Mouse (Mus musculus) layer of hippocampus, adult 18-20 months (tissue): ENCODE measurements around the gene Atp10a. TPM values are rescaled to one million over a fixed set of nuclear protein-coding genes. Genes with fewer than 3 reads are reported as not detected.

Source experiments
- DNase-seq, 2 experiments: peaks; one replicate each; pipeline ENCODE4 v3.0.0; 2022; ENCODE audit warnings: low spot score in 2 of 2
- total RNA-seq, 2 experiments: library from RNA; stranded (reverse); gene quantifications; 2 replicates each; pipeline ENCODE4 v1.2.3; 2021

Atp10a gene
- total RNA-seq, 2 experiments from 2014 or later, result 6.0 to 7.2 TPM

- DNase-seq, result no peak
Observed at GRCm38 (mm10) chr7:58736841-58737547, 81.0 kb downstream of the Atp10a start.

- DNase-seq, result no peak
Observed at GRCm38 (mm10) chr7:58740196-58740595, 84.2 kb downstream of the Atp10a start.

GRCm38 (mm10) chr7:58740842-58741241 is 84.9 kb downstream of the Atp10a start:
- no peak for DNase-seq

GRCm38 (mm10) chr7:58742009-58742408 is 86.0 kb downstream of the Atp10a start:
- DNase-seq, result no peak

- no peak for DNase-seq
Observed at GRCm38 (mm10) chr7:58742648-58743047, 86.7 kb downstream of the Atp10a start.

- DNase-seq, result peak in 1 of 2 experiments; percentile 57
Observed at GRCm38 (mm10) chr7:58743362-58744320, 87.7 kb downstream of the Atp10a start.

GRCm38 (mm10) chr7:58746817-58747216 is 90.9 kb downstream of the Atp10a start:
- DNase-seq, result no peak

- DNase-seq, result no peak
Observed at GRCm38 (mm10) chr7:58749904-58750612, 94.1 kb downstream of the Atp10a start.

GRCm38 (mm10) chr7:58752041-58752440 is 96.1 kb downstream of the Atp10a start:
- no peak for DNase-seq

GRCm38 (mm10) chr7:58754076-58754475 is 98.1 kb downstream of the Atp10a start:
- DNase-seq, result no peak

GRCm38 (mm10) chr7:58754536-58754935 is 98.6 kb downstream of the Atp10a start:
- DNase-seq, result no peak

GRCm38 (mm10) chr7:58755083-58755482 is 99.1 kb downstream of the Atp10a start:
- DNase-seq, result no peak

GRCm38 (mm10) chr7:58755846-58756245 is 99.9 kb downstream of the Atp10a start:
- no peak for DNase-seq

- DNase-seq, result no peak
Observed at GRCm38 (mm10) chr7:58757331-58757730, 101.4 kb downstream of the Atp10a start.

- no peak for DNase-seq
Observed at GRCm38 (mm10) chr7:58758396-58758795, 102.4 kb downstream of the Atp10a start.

- DNase-seq, result no peak
Observed at GRCm38 (mm10) chr7:58759265-58759664, 103.3 kb downstream of the Atp10a start.

GRCm38 (mm10) chr7:58767257-58767656 is 111.3 kb downstream of the Atp10a start:
- DNase-seq, result peak in 1 of 2 experiments; percentile 55

GRCm38 (mm10) chr7:58768253-58768652 is 112.3 kb downstream of the Atp10a start:
- DNase-seq, result peak; percentile 40 to 81

- peak in 1 of 2 experiments; percentile 29 for DNase-seq
Observed at GRCm38 (mm10) chr7:58770254-58770653, 114.3 kb downstream of the Atp10a start.

- DNase-seq, result no peak
Observed at GRCm38 (mm10) chr7:58772048-58772690, 116.2 kb downstream of the Atp10a start.

GRCm38 (mm10) chr7:58779146-58779545 is 123.2 kb downstream of the Atp10a start:
- no peak for DNase-seq
